Mouse (Mus musculus) C2C12 (cell line): ENCODE data around the gene Gkap1.

ENCODE experiments used
- CTCF ChIP-seq: IDR thresholded peaks from one replicate; pipeline ENCODE4 v1.5.1; 2011; ENCODE audit not compliant: control insufficient read depth, insufficient read depth, insufficient read length
- MAX ChIP-seq: IDR thresholded peaks from one replicate; pipeline ENCODE4 v1.6.1; 2011; ENCODE audit warnings: mild to moderate bottlenecking, control low read depth
- MYOD1 ChIP-seq: IDR thresholded peaks from one replicate; pipeline ENCODE4 v1.6.1; 2011; ENCODE audit warnings: low read depth; ENCODE audit not compliant: control insufficient read depth, insufficient read length
- MYOG ChIP-seq: IDR thresholded peaks from one replicate; pipeline ENCODE4 v1.6.1; 2011; ENCODE audit not compliant: control insufficient read depth, insufficient read length; ENCODE audit errors: extremely low read depth

DNA sequence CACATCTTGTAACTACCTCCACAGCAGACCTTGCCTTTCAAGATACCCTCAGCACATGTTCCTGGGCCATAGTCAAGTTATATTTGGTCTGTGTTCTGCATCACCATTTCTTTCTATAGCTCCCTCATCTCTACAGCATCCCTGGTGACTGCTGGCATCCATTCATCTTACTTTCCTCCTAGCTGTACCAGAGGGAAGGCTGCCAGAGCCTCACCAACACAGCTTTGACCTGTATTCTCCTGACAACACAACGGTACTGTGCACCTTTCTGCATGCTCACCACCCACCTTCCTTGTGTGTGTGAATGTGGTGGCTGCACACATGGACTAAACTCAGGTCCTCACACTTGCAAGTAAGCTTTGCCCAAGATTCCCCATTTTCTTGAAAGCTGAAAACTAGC lies 72.6 kb downstream of the Gkap1 start:
- no peak for TF ChIP-seq CTCF
- TF ChIP-seq MAX = no peak
- no peak for TF ChIP-seq MYOG
- no peak for TF ChIP-seq MYOD1
